Mouse (Mus musculus) embryonic facial prominence, embryonic 11.5 days (tissue): ENCODE results near the gene Slc6a12. TPM values are rescaled to one million over a fixed set of nuclear protein-coding genes. Genes with fewer than 3 reads are reported as not detected.

Experiments
- ATAC-seq: fragments of 200-750 bp; cut with Nextera tagmentation; replicated peaks from 2 replicates; pipeline ENCODE4 v1.8.0; 2017; ENCODE audit warnings: low read depth; ENCODE audit not compliant: insufficient number of reproducible peaks, low FRiP score, low TSS enrichment
- DNase-seq: peaks from one replicate; pipeline ENCODE4 v3.0.0-alpha.2; 2015; ENCODE audit warnings: low spot score
- H3K27ac ChIP-seq: fragments of 300-500 bp; sonication (generic); replicated peaks from 2 replicates; pipeline ENCODE4 v1.5.1; 2014; ENCODE audit warnings: mild to moderate bottlenecking, low read depth, low read length, control low read depth
- H3K27me3 ChIP-seq: fragments of 300-500 bp; sonication (generic); 2 replicates; pipeline ENCODE4 v1.6.1; 2014; ENCODE audit warnings: mild to moderate bottlenecking, low read length, moderate library complexity, mixed read lengths; ENCODE audit not compliant: control insufficient read depth, insufficient read depth
- H3K36me3 ChIP-seq: fragments of 300-500 bp; sonication (generic); replicated peaks from 2 replicates; pipeline ENCODE4 v1.6.1; 2014; ENCODE audit warnings: low read depth, mild to moderate bottlenecking, low read length, moderate library complexity, mixed read lengths; ENCODE audit not compliant: control insufficient read depth, insufficient read depth
- H3K4me1 ChIP-seq: fragments of 300-500 bp; sonication (generic); 2 replicates; pipeline ENCODE4 v1.6.1; 2014; ENCODE audit warnings: low read length, mixed read lengths; ENCODE audit not compliant: control insufficient read depth, insufficient read depth
- H3K4me2 ChIP-seq: fragments of 300-500 bp; sonication (generic); 2 replicates; pipeline ENCODE4 v1.6.1; 2014; ENCODE audit warnings: low read depth, mild to moderate bottlenecking, control low read depth, low read length, moderate library complexity
- H3K4me3 ChIP-seq: fragments of 300-500 bp; sonication (generic); 2 replicates; pipeline ENCODE4 v1.5.1; 2014; ENCODE audit warnings: low read depth, low read length, control low read depth
- H3K9ac ChIP-seq: fragments of 300-500 bp; sonication (generic); replicated peaks from 2 replicates; pipeline ENCODE4 v1.6.1; 2014; ENCODE audit warnings: mild to moderate bottlenecking, control low read depth, low read length
- H3K9me3 ChIP-seq: fragments of 300-500 bp; sonication (generic); replicated peaks from 2 replicates; pipeline ENCODE4 v1.6.1; 2016; ENCODE audit warnings: mild to moderate bottlenecking, low read length, inconsistent platforms, mixed read lengths; ENCODE audit not compliant: control insufficient read depth
- WGBS: fragments of 180-500 bp; shearing (Covaris S2); extraction: QIAGEN DNeasy Blood & Tissue Kit; methylation state at CpG from one replicate; pipeline ENCODE4 v1.1.7; 2014; 5-methylcytosine and 5-hydroxymethylcytosine counted together
- polyA plus RNA-seq: library from polyadenylated mRNA; unstranded; fragments of >200 nt; fragmentation: Nextera tagmentation; extraction: Ambion mirVana; gene quantifications from 2 replicates; pipeline ENCODE4 v1.2.1, GENCODE M21; 2014

Slc6a12 gene
- polyA plus RNA-seq, 1 experiment from 2014 or later = not detected

DNA sequence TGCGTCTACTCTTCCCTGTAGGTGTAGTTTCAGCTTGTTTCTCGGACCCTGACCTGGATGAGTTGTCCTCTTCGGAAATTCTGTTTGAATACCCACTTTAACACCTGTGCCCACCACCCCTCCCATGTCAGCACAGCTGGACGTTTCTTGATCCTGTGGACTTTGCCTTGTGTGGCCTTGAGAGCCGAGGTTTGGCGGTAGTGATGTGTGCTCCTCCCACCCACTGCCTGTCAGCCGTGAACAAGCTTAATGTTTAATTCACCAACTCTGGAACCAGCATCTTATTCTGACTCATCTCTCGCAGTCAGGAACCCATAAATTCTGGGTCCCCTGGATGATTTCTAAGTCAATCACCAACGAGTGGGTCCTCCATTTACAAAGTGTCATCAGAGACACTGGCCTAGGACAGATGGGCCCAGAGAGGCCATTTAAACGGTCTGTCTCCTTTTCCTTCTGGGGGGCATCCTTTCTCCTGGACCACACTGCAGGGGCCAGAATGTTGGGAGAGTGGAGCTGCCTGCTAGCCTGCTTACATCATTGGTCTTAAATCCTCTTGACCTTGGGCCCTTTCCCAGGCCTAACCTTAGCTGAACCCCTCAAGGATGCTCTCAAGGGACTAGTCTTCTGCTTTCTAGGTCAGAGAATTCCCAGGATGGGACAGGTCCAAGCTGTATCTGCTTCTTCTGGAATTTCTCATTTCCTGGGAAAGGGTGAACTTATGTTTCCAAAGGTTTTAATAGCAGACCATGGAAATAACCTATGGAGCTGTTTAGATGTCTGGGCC, 28.5 kb downstream of the Slc6a12 start:
- no peak for DNase-seq
- no peak overlapping the region for H3K4me2 ChIP-seq
- no peaks in the 10 kb centered on the region for H3K4me1 ChIP-seq
- H3K4me3 ChIP-seq = no peak overlapping the region
- WGBS = 80% methylated on average over 10 of the region's 10 CpGs
- no peak overlapping the region for H3K27ac ChIP-seq
- H3K9me3 ChIP-seq = no peaks in the 10 kb centered on the region
- H3K9ac ChIP-seq = no peak overlapping the region
- no peak for ATAC-seq
- no peaks in the 10 kb centered on the region for H3K27me3 ChIP-seq
- no peaks in the 10 kb centered on the region for H3K36me3 ChIP-seq

GRCm38 (mm10) chr6:121376159-121376558, 33.3 kb downstream of the Slc6a12 start:
- Histone ChIP-seq H3K9ac (no peak overlapping the region), H3K4me3 (no peak overlapping the region), H3K27ac (no peak overlapping the region), H3K9me3 (no peaks in the 10 kb centered on the region), H3K27me3 (no peaks in the 10 kb centered on the region), H3K36me3 (no peaks in the 10 kb centered on the region), H3K4me2 (no peak overlapping the region), H3K4me1 (no peaks in the 10 kb centered on the region)
- 68% methylated on average over 12 of the region's 12 CpGs for WGBS
- no peak for DNase-seq
- no peak for ATAC-seq

GRCm38 (mm10) chr6:121378256-121378655, 35.4 kb downstream of the Slc6a12 start:
- no peaks in the 10 kb centered on the region for H3K9me3 ChIP-seq
- no peak for DNase-seq
- no peak overlapping the region for H3K4me3 ChIP-seq
- H3K27me3 ChIP-seq = no peaks in the 10 kb centered on the region
- ATAC-seq = no peak
- no peak overlapping the region for H3K27ac ChIP-seq
- H3K9ac ChIP-seq = no peak overlapping the region
- 63% methylated on average over 4 of the region's 4 CpGs for WGBS
- no peaks in the 10 kb centered on the region for H3K4me1 ChIP-seq
- no peaks in the 10 kb centered on the region for H3K36me3 ChIP-seq
- no peak overlapping the region for H3K4me2 ChIP-seq

DNA sequence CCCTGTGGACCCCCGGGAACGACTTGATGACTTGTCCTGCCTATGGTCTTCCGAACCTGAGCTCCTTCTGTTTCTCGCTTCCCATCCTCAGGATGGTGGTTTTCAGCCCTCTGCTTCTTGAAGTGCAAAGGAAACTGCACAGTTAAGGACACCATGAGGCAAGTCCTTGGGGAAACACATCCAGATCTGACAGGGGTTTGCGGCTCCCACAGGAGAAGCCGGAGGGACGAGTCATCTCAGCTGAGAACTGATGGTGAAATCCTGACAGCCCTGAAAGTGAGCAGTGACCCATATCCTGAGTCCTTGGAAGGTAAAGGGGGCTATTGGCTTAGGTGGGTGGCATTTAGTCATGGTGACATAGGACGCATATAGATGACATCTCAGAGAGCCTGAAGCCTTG, 37.7 kb downstream of the Slc6a12 start:
- 83% methylated on average over 8 of the region's 8 CpGs for WGBS
- no peak overlapping the region for H3K27ac ChIP-seq
- H3K9me3 ChIP-seq = no peaks in the 10 kb centered on the region
- H3K4me3 ChIP-seq = no peak overlapping the region
- no peaks in the 10 kb centered on the region for H3K4me1 ChIP-seq
- no peaks in the 10 kb centered on the region for H3K27me3 ChIP-seq
- ATAC-seq (no peak), DNase-seq (no peak)
- no peak overlapping the region for H3K4me2 ChIP-seq
- H3K9ac ChIP-seq = no peak overlapping the region
- no peaks in the 10 kb centered on the region for H3K36me3 ChIP-seq

DNA sequence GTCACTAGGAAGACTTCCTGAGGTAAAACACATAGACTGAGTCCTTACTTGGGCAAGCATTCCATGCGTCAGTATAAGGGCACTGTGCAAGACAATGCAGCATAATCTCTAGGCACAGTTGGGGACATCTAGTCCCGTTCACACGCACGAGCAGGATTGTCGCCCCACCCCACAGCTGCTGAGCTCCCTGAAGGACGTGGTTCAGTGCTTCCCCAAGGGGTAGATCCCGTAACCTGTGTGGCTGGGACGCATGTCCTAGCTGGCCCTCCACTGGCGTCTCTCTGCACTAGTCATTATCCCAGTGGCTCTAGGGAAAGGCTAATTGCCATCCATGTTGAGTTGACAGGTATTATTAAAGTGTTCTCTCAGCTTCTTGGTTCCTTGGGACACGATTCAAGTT, 39.2 kb downstream of the Slc6a12 start:
- H3K9ac ChIP-seq = no peak overlapping the region
- H3K4me3 ChIP-seq = no peak overlapping the region
- no peaks in the 10 kb centered on the region for H3K27me3 ChIP-seq
- H3K9me3 ChIP-seq = no peaks in the 10 kb centered on the region
- no peak overlapping the region for H3K4me2 ChIP-seq
- DNase-seq (no peak), ATAC-seq (no peak)
- H3K27ac ChIP-seq = no peak overlapping the region
- WGBS = 46% methylated on average over 10 of the region's 10 CpGs
- no peaks in the 10 kb centered on the region for H3K4me1 ChIP-seq
- H3K36me3 ChIP-seq = no peaks in the 10 kb centered on the region

DNA sequence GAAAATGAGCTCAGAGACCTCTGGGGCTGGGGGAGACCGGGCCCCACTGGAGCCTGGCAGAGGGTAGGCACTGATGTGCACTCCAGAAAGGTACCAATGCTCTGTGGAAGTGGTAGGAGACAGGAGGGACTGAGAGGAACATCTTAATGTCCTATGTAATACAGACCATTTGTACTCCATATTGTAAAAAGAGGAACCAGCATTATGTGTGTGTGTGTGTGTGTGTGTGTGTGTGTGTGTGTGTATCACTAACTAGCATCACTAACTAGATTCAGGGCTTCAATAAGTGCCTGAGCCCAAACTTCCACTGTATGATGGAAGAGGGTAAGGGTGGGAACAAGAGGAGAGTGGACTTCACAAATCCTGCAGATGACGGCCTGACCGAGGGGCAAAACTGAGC, 42.5 kb downstream of the Slc6a12 start:
- Histone ChIP-seq H3K4me3 (no peak overlapping the region), H3K27me3 (no peaks in the 10 kb centered on the region), H3K9ac (no peak overlapping the region), H3K9me3 (no peaks in the 10 kb centered on the region), H3K27ac (no peak overlapping the region), H3K4me2 (no peak overlapping the region), H3K4me1 (no peaks in the 10 kb centered on the region), H3K36me3 (no peaks in the 10 kb centered on the region)
- ATAC-seq = no peak
- 82% methylated on average over 3 of the region's 3 CpGs for WGBS
- no peak for DNase-seq

DNA sequence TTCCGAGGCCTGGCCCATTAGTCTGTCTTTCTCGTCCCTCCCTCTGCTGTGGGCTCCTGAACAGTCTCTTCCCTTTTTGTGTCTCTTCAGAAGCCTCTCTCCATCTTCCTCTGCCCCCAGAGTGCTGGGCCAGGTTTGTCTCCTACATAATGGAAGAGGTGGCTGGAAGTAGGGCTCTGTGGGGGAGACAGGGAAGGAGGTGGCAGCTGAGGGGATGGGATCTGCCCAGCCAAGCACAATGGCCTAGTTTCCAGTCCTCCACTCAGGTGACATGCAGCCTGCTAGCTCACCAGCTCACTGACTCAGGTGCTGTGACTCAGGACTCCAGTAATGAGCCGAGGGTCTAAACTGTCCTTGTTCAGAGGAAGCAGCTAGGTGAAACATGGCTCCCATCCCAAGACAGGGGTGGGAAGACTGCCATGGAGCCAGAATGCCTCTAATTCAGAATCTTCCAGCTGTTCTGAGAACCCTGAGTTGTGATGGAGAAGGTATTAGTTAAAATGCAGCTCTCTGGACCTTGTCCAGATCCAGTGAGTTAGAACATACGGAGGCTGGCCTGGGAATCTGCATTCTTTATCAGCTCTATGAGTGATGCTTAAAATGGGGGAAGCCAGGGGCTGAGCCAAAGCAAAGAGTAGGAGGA, 49.9 kb downstream of the Slc6a12 start:
- no peak for DNase-seq
- Histone ChIP-seq H3K36me3 (no peaks in the 10 kb centered on the region), H3K27ac (no peak overlapping the region), H3K4me1 (no peaks in the 10 kb centered on the region), H3K9me3 (no peaks in the 10 kb centered on the region), H3K27me3 (no peaks in the 10 kb centered on the region), H3K4me2 (no peak overlapping the region), H3K9ac (no peak overlapping the region), H3K4me3 (no peak overlapping the region)
- no peak for ATAC-seq
- WGBS = 77% methylated on average over 4 of the region's 4 CpGs

- no peak overlapping the region for H3K4me2 ChIP-seq
- H3K9me3 ChIP-seq = no peaks in the 10 kb centered on the region
- no peak overlapping the region for H3K4me3 ChIP-seq
- 89% methylated on average over 6 of the region's 6 CpGs for WGBS
- H3K36me3 ChIP-seq = no peaks in the 10 kb centered on the region
- no peak overlapping the region for H3K27ac ChIP-seq
- ATAC-seq (no peak), DNase-seq (no peak)
- no peak overlapping the region for H3K9ac ChIP-seq
- no peaks in the 10 kb centered on the region for H3K4me1 ChIP-seq
- no peaks in the 10 kb centered on the region for H3K27me3 ChIP-seq
These were observed 58.3 kb downstream of the Slc6a12 start for GRCm38 (mm10) chr6:121401140-121401539.
